Mouse (Mus musculus) E14TG2a.4 (cell line): ENCODE results near the gene Wwp2.

Experiments
- CTCF ChIP-seq: conservative IDR thresholded peaks from 2 replicates; pipeline ENCODE4 v1.5.1; 2014; ENCODE audit warnings: low read length
- NANOG ChIP-seq: IDR thresholded peaks from 2 replicates; pipeline ENCODE4 v1.6.1; 2014; ENCODE audit warnings: borderline replicate concordance, low read length, mixed read lengths

DNA sequence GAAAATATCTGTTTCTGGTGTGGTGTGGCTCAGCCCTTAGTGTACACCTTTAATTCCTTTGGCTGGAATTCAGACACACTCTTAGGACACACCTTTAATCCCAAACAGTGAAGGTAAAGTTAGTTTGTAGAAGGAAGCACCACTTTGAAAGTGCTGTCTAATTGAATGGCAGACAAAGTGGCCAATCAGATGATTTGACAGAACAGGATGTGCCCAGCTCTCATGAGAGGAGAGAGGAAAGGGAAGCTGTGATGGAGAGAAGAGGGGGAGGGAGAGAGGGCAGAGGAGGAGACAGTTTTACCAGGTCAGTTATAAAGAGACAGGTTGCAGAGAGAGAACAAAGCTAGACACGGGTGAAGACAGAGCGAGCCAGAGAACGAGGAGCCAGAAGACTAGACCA lies 138.6 kb downstream of the Wwp2 start:
- TF ChIP-seq CTCF: no peak
- no peak for TF ChIP-seq NANOG
